Mouse (Mus musculus): ENCODE results near the gene Rab25.

Gene Rab25

DNA sequence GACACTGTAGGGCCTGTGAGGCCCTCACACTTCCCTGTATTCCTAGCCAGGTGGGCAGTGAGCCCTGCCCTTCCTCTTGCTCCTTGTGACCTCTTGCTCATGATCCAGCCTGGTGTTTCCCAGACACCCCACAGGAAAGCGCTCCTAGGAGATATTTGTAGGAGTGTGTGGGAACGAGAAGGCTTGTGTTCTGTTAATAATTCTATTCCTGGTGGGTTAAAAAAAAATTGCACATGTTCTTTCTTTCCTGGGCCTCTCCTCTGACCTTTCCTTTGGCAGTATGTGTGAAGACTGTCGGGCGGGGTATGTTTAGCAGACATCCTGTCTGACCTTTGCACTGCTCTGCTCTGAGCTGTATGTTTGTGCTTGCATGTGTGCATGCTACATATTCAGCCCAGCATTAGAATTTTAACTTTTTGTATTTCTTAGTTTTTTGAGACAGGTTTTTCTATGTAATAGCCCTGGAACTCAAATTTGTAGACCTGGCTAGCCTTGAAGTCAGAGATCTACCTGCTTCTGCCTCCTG, 18.5 kb upstream of the Rab25 start:
- no peak for DNase-seq (ENCODE audit: low spot score)

DNA sequence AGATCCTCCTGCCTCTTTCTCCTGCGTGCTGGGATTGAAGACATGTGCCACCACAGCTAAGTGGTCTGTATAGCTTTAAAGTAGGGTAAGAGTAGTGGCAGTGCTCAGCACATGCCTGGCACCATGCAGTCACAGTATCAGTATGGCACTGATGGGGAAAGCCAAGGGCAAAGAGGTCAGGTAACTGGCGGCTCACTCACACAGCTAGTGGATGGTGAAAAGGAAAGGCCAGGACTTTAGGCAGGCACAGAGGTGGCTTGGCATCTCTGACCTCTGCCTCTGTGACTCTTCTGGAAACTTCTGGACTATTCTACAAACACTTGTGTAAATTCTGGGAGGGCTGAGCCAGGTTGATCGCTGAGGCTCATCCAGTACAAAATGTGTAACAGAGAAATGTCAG, 18.0 kb upstream of the Rab25 start:
- DNase-seq (ENCODE audit: low spot score) = no peak

DNA sequence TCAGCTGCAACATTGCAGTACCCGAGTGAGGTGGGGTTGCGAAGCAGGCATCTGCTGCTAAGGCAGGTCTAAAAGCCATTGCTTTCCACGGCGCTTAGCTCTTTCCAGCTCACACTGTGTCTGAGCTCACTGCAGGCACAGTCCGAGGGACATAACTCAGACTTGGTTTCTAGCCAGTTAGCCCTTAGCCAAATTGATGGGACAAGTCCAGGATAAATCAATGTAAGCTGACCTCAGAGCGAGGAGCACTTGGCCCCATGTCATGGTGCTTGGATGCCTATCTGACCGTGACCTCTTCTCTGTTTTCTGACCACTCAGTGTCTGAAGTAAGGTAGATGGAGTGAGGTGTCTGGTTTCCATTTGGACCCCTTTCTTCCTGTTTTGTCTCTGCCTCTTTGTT, 15.9 kb upstream of the Rab25 start:
- DNase-seq (ENCODE audit: low spot score) = no peak

DNA sequence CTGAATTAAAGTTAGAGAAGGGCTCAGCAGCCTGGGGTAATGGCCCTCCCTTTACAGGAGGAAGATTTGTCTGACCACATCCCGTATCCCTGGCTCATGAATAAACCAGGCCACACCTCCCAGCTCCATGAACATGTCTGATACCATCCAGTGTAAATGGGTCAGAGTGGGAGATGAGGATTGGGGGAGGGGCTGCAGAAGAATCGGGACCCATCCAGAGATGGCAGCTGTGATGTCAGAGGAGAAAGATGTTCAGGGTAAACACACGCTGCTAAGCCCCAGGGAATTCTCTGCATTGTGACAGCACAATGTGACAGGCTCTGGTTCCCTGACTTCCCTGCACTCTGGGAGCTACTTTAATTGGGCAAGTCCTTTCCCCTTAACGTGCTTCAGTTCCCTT, 15.3 kb upstream of the Rab25 start:
- DNase-seq (ENCODE audit: low spot score) = no peak

DNA sequence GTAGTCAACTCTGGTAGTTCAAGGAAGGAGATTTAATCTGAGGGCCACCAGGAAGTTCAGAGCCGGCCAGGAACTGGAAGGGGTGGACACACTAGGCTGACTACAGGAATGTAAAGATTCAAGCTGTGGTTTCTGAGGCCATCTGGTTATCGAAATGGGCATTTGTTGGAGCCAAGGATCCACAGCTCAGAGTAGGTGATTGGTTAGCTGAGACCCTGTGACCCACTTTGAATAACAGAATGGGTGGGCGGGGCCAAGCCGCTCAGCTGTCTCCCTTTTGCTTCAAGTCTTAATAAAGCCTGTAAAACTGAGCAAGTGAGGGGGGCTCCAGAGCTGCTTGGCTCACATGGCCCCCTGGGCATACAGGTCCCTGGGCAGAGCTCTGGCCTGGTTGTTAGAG, 13.9 kb upstream of the Rab25 start:
- no peak for DNase-seq (ENCODE audit: low spot score)

DNA sequence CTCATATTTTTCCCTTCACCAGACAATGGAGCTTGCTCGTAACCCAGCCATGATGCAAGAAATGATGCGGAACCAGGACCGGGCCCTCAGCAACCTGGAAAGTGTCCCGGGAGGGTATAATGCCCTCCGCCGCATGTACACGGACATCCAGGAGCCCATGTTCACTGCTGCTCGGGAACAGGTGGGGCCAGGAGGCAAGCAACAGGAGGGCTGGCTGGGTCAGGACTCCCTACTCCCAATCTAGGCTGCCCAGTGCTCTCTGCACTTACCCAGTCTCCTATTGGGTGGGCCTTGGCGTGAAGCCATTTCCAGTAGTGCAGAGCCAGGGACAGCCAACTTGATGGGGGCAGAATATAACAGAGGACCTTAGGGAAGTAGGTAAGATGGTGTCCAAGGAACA, 11.5 kb upstream of the Rab25 start:
- DNase-seq (ENCODE audit: low spot score) = no peak

DNA sequence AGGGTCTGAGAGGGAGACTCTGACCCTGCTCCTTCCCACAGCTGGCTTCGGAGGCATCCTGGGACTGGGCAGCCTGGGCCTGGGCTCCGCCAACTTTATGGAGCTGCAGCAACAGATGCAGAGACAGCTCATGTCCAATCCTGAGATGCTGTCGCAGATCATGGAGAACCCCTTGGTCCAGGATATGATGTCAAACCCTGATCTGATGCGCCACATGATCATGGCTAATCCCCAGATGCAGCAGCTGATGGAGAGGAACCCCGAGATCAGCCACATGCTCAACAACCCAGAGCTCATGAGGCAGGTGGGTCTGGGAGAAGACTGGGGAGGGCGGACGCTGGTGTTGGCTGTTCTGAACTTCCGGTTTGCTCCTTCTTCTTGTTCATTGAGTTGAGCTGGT, 8.5 kb upstream of the Rab25 start:
- DNase-seq (ENCODE audit: low spot score) = no peak

DNA sequence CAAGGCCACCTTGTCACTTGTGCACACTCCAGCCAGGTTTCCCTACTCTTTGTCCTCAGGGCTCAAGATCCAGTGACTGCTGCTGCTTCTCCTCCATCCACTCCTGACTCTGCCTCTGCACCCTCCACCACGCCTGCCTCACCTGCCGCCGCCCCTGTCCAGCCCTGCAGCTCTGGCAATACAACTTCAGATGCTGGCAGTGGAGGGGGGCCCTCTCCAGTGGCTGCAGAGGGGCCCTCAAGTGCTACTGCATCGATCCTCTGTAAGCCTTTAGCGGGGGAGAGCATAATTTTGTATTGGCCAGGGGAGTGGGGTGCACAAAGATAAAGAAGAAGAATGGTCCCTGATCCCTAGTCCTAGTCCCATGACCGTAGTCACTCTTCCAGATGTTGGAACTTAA, 7.6 kb upstream of the Rab25 start:
- DNase-seq (ENCODE audit: low spot score) = no peak

DNA sequence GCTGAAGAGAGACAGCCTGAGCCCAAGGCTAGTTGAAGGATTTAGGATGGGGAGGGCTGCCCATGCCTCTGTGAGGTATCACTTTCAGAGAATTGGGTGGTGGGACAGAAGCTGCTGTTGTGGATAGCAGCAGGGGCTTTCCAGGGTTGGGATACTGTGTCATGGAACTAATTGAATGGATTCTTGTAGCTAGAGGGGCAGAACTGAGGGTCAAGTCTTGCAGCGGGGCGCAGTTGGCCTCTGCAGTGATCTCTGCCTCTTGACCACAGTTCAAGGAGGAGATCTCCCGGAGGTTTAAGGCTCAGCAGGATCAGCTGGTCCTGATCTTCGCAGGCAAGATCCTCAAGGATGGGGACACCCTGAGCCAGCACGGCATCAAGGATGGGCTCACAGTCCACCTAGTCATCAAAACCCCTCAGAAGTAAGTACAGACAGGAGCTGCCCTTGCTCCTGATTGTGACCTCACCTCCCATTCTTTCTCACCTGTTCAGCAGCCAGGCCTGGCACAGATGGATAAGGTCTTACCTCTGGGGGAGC, 7.0 kb upstream of the Rab25 start:
- DNase-seq (ENCODE audit: low spot score) = no peak

DNA sequence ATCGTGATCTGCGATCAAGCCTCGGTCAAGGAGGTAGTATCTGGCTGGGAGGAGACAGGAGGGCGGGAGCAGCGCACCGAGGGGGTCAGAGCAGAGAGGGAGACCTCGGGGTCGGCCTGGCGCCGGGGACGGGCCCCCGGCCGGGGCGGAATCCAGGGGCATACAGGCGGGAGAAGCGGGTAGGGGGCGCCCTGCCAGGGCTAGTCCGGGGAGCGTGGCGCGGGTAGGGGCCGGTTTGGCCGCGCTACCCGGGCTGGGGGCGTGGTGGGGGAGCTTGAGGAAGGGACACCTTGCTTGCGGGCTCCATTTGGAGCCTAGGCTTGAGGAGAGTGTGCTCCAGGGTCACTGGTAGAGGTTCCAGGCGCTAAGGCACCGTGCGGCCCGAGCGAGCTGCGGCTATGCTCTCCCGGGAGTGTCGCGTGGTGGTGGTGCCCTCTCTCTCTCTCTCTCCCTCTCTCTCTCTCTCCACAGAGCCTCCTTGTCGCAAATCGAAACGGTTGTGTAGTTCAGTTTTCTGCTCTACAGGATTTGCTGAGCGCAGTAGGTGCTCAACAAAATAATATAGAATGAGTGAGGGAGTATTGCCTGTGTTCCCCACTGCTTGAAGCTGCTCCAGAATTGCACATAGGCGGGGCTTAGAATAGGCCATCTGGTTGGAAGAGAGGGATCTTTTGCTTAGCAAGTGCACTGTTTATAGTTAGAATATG, 5.9 kb upstream of the Rab25 start:
- DNase-seq (ENCODE audit: low spot score) = no peak

DNA sequence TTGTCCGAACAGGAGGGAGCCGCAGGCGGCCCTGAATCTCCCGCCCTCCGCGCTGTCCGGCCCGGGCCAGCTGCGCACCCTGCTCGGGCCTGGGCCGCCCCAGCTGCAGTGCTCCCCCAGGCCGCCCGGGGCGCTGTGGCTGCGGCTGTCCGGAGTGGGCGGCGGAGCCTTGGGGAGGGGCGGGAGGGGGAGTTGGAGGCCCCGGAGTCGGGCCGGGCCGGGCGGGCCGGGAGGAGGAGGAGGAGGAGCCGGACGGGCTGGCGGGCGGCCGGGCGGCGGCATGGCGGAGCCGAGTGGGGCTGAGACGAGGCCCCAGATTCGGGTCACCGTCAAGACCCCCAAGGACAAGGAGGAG, 5.4 kb upstream of the Rab25 start, which contains the start of gene Ubqln4:
Gene Ubqln4 (plus strand): TSS at position 234 of the 355 bp plus-strand sequence.
- peak; percentile 96 for DNase-seq (ENCODE audit: low spot score)

DNA sequence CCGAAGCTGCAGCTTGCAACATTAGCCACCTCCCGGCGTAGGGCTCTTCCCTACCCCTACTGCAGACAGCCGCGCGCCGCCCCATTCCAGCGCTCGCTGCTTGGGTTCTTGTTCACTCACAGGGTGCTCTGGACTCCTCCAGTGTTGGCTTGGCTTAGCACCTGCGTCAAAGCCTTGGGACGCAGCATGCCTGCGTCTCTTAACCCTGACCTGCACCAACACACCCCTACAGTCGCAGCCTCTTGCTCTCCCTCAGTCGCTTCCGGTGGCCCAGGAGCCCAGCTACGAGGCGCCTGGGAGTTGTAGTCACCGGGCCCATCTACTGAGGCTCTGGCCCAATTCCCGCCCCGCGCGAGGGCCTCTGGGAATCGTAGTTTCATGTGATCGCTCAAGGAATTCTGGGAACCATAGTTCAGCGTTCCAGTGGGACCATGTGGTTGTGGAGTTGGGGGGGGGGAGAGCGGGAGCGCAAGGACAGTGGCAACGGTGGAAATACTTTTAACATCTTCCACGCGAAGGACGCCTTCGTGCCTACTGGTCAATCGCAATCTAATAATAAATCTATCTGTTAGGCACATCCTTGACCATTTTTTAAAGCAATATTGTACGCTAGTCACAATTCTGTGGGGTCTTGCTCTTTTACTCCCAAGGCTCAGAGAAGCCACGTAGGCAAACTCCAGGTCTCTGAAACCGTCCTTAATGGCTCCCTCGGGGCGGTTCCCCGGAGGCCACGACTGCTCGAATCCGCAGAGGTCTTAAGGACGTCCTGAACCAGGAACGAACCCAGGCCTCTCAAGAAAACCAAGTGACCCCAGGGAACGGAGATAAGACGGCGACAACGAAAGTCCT, 4.8 kb upstream of the Rab25 start, which contains the start of gene Lamtor2:
Gene Lamtor2 (minus strand): TSS at position 399 of the 849 bp plus-strand sequence.
- DNase-seq (ENCODE audit: low spot score) = peak; percentile 94

DNA sequence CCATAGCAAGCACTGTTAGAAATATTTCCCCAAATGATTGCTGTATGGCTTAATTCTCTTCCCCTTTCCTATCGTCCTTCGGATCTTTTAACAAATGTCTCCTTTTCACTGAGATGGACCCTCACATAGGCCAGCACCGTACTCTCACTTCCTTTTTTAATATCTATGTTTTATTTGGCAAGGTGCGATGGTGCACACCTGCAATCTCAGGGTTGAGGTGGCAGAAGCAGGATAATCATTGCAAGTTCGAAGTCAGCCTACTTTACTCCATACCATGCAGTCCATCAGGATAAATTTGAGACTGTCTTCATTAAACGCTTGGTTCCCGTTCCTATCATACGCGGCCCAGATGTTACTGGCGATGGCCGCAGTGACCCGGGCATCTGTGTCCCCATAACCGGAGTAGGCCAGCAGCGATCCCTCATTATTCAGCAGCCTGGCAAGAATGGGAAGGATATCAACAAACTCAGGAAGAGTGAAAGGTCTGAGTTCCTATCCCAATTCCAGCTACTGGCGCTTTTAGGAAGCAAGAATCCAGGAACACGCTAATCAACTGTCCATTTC, 4.1 kb upstream of the Rab25 start:
- DNase-seq (ENCODE audit: low spot score) = no peak

DNA sequence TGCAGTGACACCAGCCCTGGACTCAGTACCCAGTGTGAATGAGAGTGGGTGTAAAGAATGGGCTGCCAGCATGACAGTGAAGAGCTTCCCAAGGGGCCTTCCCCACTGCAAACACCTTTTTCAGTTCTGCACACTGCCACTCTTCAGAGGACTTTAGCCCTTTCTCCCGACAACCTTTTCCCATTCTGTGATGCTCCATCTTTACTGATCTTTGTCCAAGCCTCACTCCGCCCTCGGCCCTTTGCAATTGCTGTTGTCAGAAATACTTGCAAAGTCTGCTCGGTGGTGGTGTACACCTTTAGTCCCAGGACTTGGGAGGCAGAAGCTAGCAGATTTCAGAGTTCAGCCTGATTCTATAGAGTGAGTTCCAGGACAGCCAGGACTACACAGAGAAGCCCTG, 3.5 kb upstream of the Rab25 start:
- DNase-seq (ENCODE audit: low spot score) = no peak

DNA sequence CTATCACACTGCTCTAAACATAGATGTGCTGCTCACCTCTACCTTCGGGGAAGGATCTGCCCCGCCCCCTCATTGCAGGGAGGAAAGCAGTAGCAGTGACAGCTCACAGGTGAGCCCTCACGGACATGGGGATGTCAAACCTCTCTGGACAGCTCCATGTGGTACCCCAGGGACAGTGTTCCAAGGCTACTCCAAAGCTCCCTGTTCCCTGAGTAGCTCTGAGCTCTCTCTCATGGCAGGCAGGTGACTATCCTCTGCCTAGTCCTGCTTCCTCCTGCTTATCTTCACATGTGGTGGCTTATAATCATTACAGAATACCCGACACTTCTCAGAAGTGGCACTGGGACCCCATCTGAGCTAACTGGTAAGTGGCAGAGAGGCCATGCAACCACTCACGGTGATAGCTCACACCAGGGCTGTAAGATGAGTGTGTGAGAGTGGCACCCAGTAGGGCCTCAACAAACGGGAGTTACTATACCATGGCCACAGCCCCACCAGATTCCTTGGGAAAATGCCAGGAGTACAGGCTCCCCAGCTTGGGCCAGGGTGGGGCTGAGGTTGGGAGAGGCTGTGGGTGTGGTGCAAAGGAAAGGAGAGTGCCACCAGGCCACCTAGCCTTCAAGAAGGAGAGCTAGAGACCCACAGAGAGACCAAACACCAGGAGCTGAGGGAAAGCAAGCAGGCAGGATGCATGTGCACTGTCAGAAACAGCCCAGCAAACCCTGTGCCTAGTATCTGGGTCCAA, 1.3 kb downstream of the Rab25 start:
- DNase-seq (ENCODE audit: low spot score) = no peak

DNA sequence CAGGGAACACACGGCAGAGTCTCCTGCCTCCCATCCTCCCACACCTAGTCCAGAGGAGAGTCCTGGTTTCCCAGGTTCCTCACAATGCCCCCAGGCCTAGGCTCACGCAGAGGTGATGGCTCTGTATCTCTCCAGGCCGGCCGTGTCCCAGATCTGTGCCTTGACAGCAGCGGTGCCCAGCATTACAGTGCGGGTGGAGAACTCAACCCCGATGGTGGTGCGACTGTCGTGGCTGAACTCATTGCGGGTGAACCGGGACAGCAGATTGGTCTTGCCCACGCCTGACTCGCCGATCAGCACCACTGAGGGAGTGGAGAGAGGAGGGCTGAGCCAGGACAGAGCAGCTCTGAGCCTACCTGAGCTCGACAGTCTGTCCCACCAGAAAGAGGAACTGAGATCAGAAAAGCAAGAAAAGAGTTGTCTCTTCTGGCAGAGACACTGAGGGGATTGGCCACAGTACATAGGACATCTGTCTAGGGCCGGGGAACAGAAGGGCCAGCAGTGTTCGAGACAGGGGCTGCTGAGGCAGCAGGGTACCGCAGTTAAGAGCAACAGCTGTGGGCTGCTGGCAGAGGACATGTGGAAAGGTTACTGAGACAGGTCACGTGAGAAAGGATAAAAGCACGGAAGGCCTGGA, 3.0 kb downstream of the Rab25 start:
- DNase-seq (ENCODE audit: low spot score) = no peak

DNA sequence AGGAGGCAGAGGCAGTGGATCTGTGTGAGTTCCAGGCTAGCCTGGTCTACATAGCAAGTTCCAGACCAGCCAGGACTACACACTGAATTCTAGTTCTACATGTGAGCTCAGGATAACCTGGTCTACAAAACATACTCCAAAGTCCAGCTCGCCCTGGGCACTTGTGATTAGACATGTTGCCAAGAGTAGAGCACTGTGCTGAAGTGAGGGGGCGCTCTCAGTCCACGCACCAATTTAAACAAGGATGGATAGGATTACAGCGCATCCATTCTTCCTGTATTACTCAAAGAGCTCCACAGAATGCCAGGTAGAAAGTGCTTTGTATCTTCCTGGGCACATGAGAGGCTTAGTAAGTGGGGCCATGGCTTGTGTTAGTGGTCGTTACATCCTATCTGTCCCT, 3.6 kb downstream of the Rab25 start:
- DNase-seq (ENCODE audit: low spot score) = no peak

DNA sequence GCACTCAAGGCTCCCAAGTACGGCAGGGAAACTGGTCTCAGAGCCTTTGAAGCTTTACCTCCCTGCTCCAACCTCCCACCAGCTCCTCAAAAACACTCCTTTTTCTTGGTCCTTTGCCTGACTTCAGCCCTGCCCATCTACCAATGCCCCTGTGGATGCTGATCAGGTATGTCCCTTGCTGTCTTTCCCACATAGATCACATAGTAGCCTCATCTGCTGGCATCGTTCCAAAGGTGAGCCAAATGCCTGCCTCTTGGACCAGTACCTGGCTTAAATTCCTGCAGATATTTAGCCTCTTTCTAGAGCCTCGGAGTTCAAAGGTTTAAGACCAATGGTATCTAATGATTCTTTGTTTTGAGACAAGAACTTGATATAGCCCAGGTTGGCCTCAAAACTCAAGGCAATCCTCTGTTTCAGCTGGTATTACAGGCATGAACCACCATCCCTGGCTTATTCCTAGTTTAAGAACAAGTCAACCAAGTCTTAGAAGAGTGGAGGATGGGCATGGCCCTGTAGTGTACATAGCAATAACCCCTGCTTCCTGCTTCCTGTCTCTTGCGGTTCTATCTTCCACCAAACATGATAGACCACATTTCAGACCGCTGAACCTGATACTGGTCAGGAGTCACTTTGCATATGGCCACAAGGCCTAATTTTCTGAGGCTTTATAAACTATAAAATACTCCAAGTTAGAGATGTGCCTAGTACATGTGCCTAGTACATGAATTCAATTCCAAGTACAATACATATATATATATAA, 4.3 kb downstream of the Rab25 start:
- DNase-seq (ENCODE audit: low spot score) = no peak

DNA sequence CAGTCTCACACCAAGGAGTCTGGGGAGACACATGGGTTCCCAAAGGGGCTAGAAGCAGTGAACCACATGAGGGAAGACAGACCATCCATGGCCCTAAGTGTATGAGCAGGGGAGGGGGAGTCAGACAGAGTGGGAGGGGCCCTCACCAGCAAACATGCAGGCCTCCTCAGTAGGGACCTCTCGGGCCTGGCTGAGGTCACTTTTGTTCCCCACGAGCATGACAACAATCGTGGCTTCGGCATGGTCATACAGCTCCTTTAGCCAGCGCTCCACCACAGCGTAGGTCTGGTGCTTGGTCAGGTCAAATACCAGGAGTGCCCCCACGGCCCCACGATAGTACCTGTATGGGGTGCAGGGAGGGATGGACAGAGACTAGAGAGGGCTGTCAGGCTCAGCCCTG, 4.9 kb downstream of the Rab25 start:
- no peak for DNase-seq (ENCODE audit: low spot score)

DNA sequence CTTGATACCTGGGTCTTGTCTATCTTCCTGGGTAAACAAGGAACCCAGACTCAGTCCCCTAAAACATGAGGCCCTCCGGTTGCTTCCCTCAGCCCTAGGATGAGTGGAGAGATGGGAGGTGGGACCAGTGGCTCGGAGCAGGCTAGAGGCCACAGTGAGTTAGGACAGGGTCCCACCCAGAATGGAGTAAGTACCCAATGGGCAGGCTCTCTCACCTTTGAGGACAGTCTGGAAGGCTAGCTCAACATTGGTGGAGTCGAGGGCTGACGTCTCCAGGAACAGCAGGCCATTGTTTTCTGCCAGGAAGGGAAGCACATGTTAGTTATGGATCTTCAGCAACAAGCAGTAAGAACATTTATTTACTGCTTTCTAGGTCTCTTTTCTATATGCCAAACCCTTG, 5.6 kb downstream of the Rab25 start:
- DNase-seq (ENCODE audit: low spot score) = no peak
